Mouse (Mus musculus) lung, postnatal 0 days (tissue): Measurements from ENCODE around the gene Gm49395. TPM values are rescaled to one million over a fixed set of nuclear protein-coding genes. Genes with fewer than 3 reads are reported as not detected.

Experiments
- ATAC-seq: fragments of 200-750 bp; cut with Nextera tagmentation; 2 replicates; pipeline ENCODE4 v1.8.0; 2017; ENCODE audit warnings: moderate library complexity
- DNase-seq: peaks from one replicate; pipeline ENCODE4 v3.0.0-alpha.2; 2016; ENCODE audit warnings: low spot score
- H3K27ac ChIP-seq: fragments of 300-500 bp; sonication (generic); 2 replicates; pipeline ENCODE4 v1.5.1; 2014; ENCODE audit warnings: antibody characterized with exemption, mild to moderate bottlenecking, low read length, mixed read lengths
- H3K27me3 ChIP-seq: fragments of 300-500 bp; sonication (generic); replicated peaks from 2 replicates; pipeline ENCODE4 v1.6.1; 2014; ENCODE audit warnings: low read length, mixed read lengths; ENCODE audit not compliant: insufficient read depth
- H3K36me3 ChIP-seq: fragments of 300-500 bp; sonication (generic); 2 replicates; pipeline ENCODE4 v1.6.1; 2014; ENCODE audit warnings: low read length, mixed read lengths; ENCODE audit not compliant: insufficient read depth
- H3K4me1 ChIP-seq: fragments of 300-500 bp; sonication (generic); 2 replicates; pipeline ENCODE4 v1.6.1; 2014; ENCODE audit warnings: antibody characterized with exemption, low read depth, low read length, mixed read lengths; ENCODE audit not compliant: insufficient read depth
- H3K4me2 ChIP-seq: fragments of 300-500 bp; sonication (generic); replicated peaks from 2 replicates; pipeline ENCODE4 v1.6.1; 2014; ENCODE audit warnings: low read depth, mild to moderate bottlenecking, low read length, moderate library complexity, mixed read lengths
- H3K4me3 ChIP-seq: fragments of 300-500 bp; sonication (generic); 2 replicates; pipeline ENCODE4 v1.5.1; 2014; ENCODE audit warnings: low read depth, low read length
- H3K9ac ChIP-seq: fragments of 300-500 bp; sonication (generic); replicated peaks from 2 replicates; pipeline ENCODE4 v1.6.1; 2014; ENCODE audit warnings: low read depth, mild to moderate bottlenecking
- H3K9me3 ChIP-seq: fragments of 300-500 bp; sonication (generic); 2 replicates; pipeline ENCODE4 v1.6.1; 2016; ENCODE audit warnings: low read length, mixed read lengths
- CTCF ChIP-seq: IDR thresholded peaks from 2 replicates; pipeline ENCODE4 v1.5.1; 2016; ENCODE audit warnings: antibody characterized with exemption, mild to moderate bottlenecking
- EP300 ChIP-seq: IDR thresholded peaks from 2 replicates; pipeline ENCODE4 v1.6.1; 2016; ENCODE audit warnings: antibody characterized with exemption, mild to moderate bottlenecking, control low read depth
- WGBS: fragments of 180-500 bp; shearing (Covaris S2); extraction: QIAGEN DNeasy Blood & Tissue Kit; methylation state at CpG from one replicate; pipeline ENCODE4 v1.1.7; 2014; 5-methylcytosine and 5-hydroxymethylcytosine counted together
- polyA plus RNA-seq: library from polyadenylated mRNA; unstranded; fragments of >200 nt; fragmentation: Nextera tagmentation; extraction: Ambion mirVana; gene quantifications from 2 replicates; pipeline ENCODE4 v1.2.1, GENCODE M21; 2015

Gene Gm49395
- polyA plus RNA-seq, 1 experiment from 2014 or later, result 8.7 TPM

GRCm38 (mm10) chr13:115085974-115086373, 15.7 kb downstream of the Gm49395 start:
- DNase-seq (no peak), ATAC-seq (no peak)
- Histone ChIP-seq H3K9me3 (no peaks in the 10 kb centered on the region), H3K36me3 (no peaks in the 10 kb centered on the region; the same call in 1 of the 2 replicates), H3K4me1 (peaks cover 3% of the 10 kb centered on the region), H3K4me3 (no peak overlapping the region), H3K9ac (no peak overlapping the region), H3K4me2 (no peak overlapping the region), H3K27ac (no peak overlapping the region), H3K27me3 (no peaks in the 10 kb centered on the region)
- peak; percentile 54; the same call in 1 of the 2 replicates for TF ChIP-seq EP300
- TF ChIP-seq CTCF, result no peak
- WGBS, result 55% methylated on average over 6 of the region's 6 CpGs

DNA sequence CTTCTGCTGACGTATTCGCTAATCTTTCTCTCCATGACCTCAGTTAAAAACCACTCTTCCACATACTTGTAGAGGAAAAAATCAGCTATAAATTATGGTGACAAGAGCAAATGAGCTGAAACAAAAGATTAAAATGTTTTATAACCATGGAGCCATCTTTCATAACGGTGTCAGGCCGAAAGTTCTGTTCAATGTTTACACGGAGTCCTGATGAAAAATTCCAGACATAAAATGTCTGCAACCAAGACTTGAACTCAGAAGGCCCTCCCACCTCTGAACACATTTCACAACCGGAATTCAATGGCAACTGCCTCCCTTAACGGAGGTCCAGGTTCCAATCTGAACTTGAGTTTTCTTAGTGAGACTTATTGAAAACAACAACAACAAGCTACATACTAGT, 19.4 kb downstream of the Gm49395 start:
- Histone ChIP-seq H3K36me3 (no peaks in the 10 kb centered on the region), H3K4me3 (no peak overlapping the region), H3K4me2 (no peak overlapping the region), H3K27ac (no peak overlapping the region), H3K9ac (no peak overlapping the region), H3K4me1 (peaks cover 6% of the 10 kb centered on the region; the same call in 1 of the 2 replicates), H3K9me3 (no peaks in the 10 kb centered on the region), H3K27me3 (no peaks in the 10 kb centered on the region)
- TF ChIP-seq CTCF (no peak), EP300 (no peak)
- DNase-seq (no peak), ATAC-seq (no peak)
- WGBS, result 64% methylated on average over 7 of the region's 7 CpGs

GRCm38 (mm10) chr13:115079996-115080585, 21.6 kb downstream of the Gm49395 start:
- H3K4me2 ChIP-seq, result no peak overlapping the region
- no peaks in the 10 kb centered on the region for H3K36me3 ChIP-seq
- H3K4me1 ChIP-seq, result peaks cover 6% of the 10 kb centered on the region; the same call in 1 of the 2 replicates
- no peak for DNase-seq
- no peak overlapping the region for H3K4me3 ChIP-seq
- no peak for ATAC-seq
- WGBS, result 67% methylated on average over 3 of the region's 3 CpGs
- TF ChIP-seq EP300 (no peak), CTCF (no peak)
- H3K9ac ChIP-seq, result no peak overlapping the region
- no peaks in the 10 kb centered on the region for H3K9me3 ChIP-seq
- no peak overlapping the region for H3K27ac ChIP-seq
- no peaks in the 10 kb centered on the region for H3K27me3 ChIP-seq

DNA sequence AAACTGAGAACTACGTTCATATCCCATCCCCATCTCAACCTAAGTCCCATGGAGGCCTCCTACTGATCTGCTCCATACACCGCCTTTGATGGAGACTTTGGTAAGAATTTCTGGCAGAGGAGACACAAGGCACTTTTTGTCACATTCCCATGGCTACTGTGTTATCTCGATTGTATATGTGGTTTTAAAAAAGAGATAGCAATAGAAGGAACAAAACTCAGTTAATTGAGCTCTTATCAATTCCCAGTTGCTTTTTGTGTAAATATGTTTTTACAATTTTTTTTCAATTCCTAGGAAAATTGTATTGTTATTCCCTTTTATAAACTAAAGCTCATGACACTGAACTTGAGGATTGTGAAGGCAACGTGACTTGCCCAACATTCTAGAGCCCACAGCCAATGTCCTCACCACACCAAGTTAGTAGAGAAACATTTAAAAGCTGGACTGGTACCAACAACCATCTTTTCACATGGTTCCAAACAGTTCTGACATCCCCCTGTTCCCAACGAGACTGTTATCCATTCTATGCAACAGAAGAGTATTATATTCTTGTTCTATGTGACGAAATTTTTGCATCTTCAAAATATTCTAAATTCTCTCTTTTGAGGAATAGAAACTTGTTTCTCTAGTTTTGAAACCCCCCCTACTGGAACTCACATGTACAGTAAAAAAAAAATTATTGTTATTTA, 22.6 kb downstream of the Gm49395 start:
- DNase-seq, result no peak
- 68% methylated on average over 6 of the region's 6 CpGs for WGBS
- Histone ChIP-seq H3K27me3 (no peaks in the 10 kb centered on the region), H3K4me3 (no peak overlapping the region), H3K9me3 (no peaks in the 10 kb centered on the region), H3K9ac (no peak overlapping the region), H3K4me1 (peaks cover 6% of the 10 kb centered on the region; the same call in 1 of the 2 replicates), H3K4me2 (no peak overlapping the region), H3K36me3 (no peaks in the 10 kb centered on the region), H3K27ac (no peak overlapping the region)
- TF ChIP-seq EP300, result no peak
- no peak for TF ChIP-seq CTCF
- no peak for ATAC-seq

DNA sequence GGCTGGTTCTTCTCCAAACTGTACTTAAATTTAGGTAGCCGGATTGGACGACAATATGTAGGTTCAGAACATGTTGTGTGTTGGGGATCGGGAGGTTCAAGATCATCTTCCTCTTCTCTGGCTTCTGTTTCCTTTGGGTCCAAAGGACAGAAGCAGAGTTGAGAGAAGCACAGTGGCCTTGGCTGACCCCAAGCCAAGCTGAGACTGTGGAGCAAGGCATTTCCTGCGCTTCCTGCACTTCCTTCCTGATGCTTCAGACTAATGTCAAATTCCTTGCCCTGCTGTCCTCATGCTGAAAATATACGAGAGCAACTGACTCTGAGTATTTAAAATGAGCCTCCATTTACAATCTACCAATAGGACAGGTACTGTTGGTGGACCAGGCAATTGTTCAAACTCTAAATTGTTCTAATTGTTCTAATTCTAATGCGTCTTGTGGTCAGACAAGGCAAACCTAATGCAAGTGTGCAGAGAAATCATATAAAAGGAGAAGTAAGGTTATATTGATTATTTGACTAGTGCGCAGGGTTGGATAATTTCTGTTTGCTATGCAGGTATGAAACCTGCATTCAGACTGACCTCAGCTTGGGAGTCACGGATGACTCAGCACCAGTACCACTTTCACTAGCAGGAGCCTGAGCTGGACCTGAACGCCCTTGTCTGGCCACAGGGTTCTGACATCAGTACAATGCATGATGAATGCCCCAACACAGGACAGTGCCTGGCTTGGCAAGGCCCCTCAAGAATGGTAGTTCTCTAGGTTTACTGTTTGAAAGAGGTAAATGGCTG, 24.2 kb downstream of the Gm49395 start:
- peak; percentile 56 for ATAC-seq
- no peak overlapping the region for H3K4me2 ChIP-seq
- H3K27ac ChIP-seq, result no peak overlapping the region
- H3K9ac ChIP-seq, result no peak overlapping the region
- peak; percentile 44 for DNase-seq
- peaks cover 6% of the 10 kb centered on the region; the same call in 1 of the 2 replicates for H3K4me1 ChIP-seq
- H3K4me3 ChIP-seq, result no peak overlapping the region
- no peak for TF ChIP-seq CTCF
- TF ChIP-seq EP300, result 0 out of 2 replicates have a peak, but pooled peaks have one; percentile 10
- 66% methylated on average over 9 of the region's 9 CpGs for WGBS
- no peaks in the 10 kb centered on the region for H3K36me3 ChIP-seq
- H3K27me3 ChIP-seq, result no peaks in the 10 kb centered on the region
- H3K9me3 ChIP-seq, result no peaks in the 10 kb centered on the region

DNA sequence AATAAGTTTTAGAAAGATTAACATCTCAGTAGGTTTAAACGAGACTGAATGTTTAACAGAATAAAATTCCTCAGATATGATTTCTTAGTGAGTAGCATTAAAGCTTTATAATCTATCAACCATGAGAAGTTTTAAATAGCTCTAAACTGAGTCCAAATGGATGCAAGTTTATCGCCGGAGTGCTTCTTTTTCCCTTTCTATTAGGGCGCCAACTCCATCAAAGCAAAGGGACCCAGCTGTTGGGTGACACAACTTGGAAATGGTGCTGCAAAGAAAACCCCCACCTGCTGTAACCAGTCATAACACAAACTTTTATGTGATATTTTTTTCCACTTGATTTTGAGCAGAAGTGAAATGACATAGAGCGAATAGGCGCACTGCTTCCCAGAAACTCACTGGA, 29.3 kb downstream of the Gm49395 start:
- no peak for ATAC-seq

More for the DNA sequence above, 29.3 kb downstream of the Gm49395 start:
- H3K4me2 ChIP-seq, result no peak overlapping the region
- H3K9ac ChIP-seq, result no peak overlapping the region
- no peaks in the 10 kb centered on the region; the same call in 1 of the 2 replicates for H3K4me1 ChIP-seq
- no peak overlapping the region for H3K27ac ChIP-seq
- H3K4me3 ChIP-seq, result no peak overlapping the region
- H3K9me3 ChIP-seq, result no peaks in the 10 kb centered on the region
- peak; percentile 35 for DNase-seq
- 63% methylated on average over 6 of the region's 6 CpGs for WGBS
- no peaks in the 10 kb centered on the region for H3K36me3 ChIP-seq
- TF ChIP-seq CTCF (no peak), EP300 (no peak)
- no peaks in the 10 kb centered on the region for H3K27me3 ChIP-seq
